Mouse (Mus musculus) bone marrow macrophage, adult 2 months (primary cell): ENCODE measurements around the gene Agxt.

Source experiments
- CTCF ChIP-seq: IDR thresholded peaks from 2 replicates; pipeline ENCODE4 v1.5.1; 2012; ENCODE audit warnings: low read depth, mild to moderate bottlenecking, low read length, moderate library complexity
- POLR2A ChIP-seq: IDR thresholded peaks from 2 replicates; pipeline ENCODE4 v1.6.1; 2012; ENCODE audit warnings: mild to moderate bottlenecking, low read depth, low read length, borderline replicate concordance

GRCm38 (mm10) chr1:93175849-93176248 is 40.8 kb downstream of the Agxt start:
- no peak for TF ChIP-seq CTCF
- no peak for TF ChIP-seq POLR2A
